Mouse (Mus musculus): Measurements from ENCODE around the gene Phf21a. TPM values are rescaled to one million over a fixed set of nuclear protein-coding genes. Genes with fewer than 3 reads are reported as not detected.

The Phf21a gene
- polyA plus RNA-seq, 1 experiment = 36.8 TPM

DNA sequence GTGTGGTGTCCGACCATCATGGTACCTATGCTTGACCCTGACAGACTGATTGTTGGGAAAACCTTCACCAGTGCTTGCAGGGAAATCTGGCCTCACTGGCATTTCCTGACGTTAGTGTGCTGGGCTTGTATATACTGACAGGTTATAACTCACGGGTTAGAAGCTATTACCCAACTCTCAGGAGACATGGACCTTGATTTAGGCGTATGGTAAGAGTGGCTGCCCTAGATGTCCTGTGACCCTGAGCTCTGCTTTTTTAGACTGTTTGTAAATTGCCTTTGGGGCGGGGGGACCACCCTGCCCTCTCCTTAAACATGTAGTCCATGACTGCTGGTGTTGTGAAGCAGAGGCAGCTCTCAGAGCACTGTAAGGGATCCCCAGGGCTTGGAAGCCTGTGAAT is 257.8 kb downstream of the Phf21a start:
- DNase-seq = no peak
- Histone ChIP-seq H3K27ac (ENCODE audit: insufficient read depth, low read depth, low read length) (no peak overlapping the region), H3K4me3 (ENCODE audit: insufficient read depth, low read depth, low read length) (no peak overlapping the region), H3K36me3 (ENCODE audit: control insufficient read depth, insufficient read depth, low read length) (no peaks in the 10 kb centered on the region; the same call in 1 of the 2 replicates), H3K4me1 (ENCODE audit: control insufficient read depth, insufficient read depth, low read length) (peaks cover 5% of the 10 kb centered on the region; the same call in 1 of the 2 replicates), H3K27me3 (replicated peaks; ENCODE audit: control insufficient read depth, insufficient read depth, low read length) (no peaks in the 10 kb centered on the region)
- 62% methylated on average over 5 of the region's 5 CpGs for WGBS
- TF ChIP-seq CTCF (conservative IDR thresholded peaks at IDR 0.05; ENCODE audit: insufficient read depth, insufficient read length, low read depth, low read length) = no peak
- no peak for TF ChIP-seq POLR2A (IDR thresholded peaks at IDR 0.05; ENCODE audit: low read depth, low read length)

DNA sequence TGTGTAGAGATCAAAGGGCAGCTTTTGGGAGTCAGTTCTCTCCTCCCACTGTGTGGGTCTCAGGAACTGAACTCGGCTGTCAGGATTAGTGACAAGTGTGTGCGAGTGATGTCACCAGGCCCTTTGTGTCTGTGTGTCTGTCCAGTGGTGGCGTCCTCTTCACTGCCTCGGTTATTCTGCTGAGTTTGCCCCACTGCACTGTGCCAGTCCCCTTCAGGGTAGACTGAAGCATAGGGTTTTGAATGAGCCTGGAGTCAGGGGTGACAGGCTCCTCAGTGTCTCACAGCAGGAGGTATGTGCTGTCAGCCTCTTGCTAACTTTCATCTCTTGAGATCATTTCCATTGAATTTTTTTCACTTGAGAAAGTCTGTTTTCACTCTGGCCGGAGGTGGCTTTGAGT is 260.5 kb downstream of the Phf21a start:
- Histone ChIP-seq H3K36me3 (ENCODE audit: control insufficient read depth, insufficient read depth, low read length) (no peaks in the 10 kb centered on the region), H3K27ac (ENCODE audit: insufficient read depth, low read depth, low read length) (no peak overlapping the region), H3K27me3 (replicated peaks; ENCODE audit: control insufficient read depth, insufficient read depth, low read length) (no peaks in the 10 kb centered on the region), H3K4me1 (ENCODE audit: control insufficient read depth, insufficient read depth, low read length) (peaks cover 5% of the 10 kb centered on the region; the same call in 1 of the 2 replicates), H3K4me3 (ENCODE audit: insufficient read depth, low read depth, low read length) (no peak overlapping the region)
- no peak for DNase-seq
- WGBS = 74% methylated on average over 5 of the region's 5 CpGs
- TF ChIP-seq POLR2A (IDR thresholded peaks at IDR 0.05; ENCODE audit: low read depth, low read length) (no peak), CTCF (conservative IDR thresholded peaks at IDR 0.05; ENCODE audit: insufficient read depth, insufficient read length, low read depth, low read length) (no peak)

- Histone ChIP-seq H3K4me3 (ENCODE audit: insufficient read depth, low read depth, low read length) (no peak overlapping the region), H3K27me3 (replicated peaks; ENCODE audit: control insufficient read depth, insufficient read depth, low read length) (no peaks in the 10 kb centered on the region), H3K27ac (ENCODE audit: insufficient read depth, low read depth, low read length) (peak overlapping the region; percentile 24; the same call in 1 of the 2 replicates), H3K4me1 (ENCODE audit: control insufficient read depth, insufficient read depth, low read length) (peaks cover 7% of the 10 kb centered on the region; the same call in 1 of the 2 replicates), H3K36me3 (ENCODE audit: control insufficient read depth, insufficient read depth, low read length) (no peaks in the 10 kb centered on the region)
- WGBS = 27% methylated on average over 6 of the region's 6 CpGs
- TF ChIP-seq CTCF (conservative IDR thresholded peaks at IDR 0.05; ENCODE audit: insufficient read depth, insufficient read length, low read depth, low read length) (no peak), POLR2A (IDR thresholded peaks at IDR 0.05; ENCODE audit: low read depth, low read length) (no peak)
- peak; percentile 72 for DNase-seq
Measured at GRCm38 (mm10) chr2:92354224-92354623, 261.3 kb downstream of the Phf21a start.

DNA sequence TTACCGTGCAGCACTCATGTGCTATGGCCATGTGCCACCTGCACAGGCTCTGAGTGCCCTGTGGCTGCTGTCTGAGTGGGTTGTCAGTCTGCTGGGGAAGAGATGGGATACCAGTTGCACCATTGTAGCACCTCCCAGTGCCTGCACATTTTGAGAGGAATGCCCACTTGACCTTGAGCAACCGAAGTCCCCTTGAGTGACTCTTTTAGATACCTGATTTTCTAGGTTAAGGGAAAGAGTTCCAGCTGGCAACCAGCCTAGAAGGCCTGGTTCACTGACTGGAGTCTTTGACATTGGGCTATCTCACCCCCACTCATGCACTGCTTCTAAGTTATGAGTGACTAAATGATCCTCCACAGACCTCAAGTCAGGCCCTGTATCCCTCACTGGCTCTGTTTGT is 266.4 kb downstream of the Phf21a start:
- peak; percentile 86 for DNase-seq
- WGBS = 39% methylated on average over 2 of the region's 2 CpGs

DNA sequence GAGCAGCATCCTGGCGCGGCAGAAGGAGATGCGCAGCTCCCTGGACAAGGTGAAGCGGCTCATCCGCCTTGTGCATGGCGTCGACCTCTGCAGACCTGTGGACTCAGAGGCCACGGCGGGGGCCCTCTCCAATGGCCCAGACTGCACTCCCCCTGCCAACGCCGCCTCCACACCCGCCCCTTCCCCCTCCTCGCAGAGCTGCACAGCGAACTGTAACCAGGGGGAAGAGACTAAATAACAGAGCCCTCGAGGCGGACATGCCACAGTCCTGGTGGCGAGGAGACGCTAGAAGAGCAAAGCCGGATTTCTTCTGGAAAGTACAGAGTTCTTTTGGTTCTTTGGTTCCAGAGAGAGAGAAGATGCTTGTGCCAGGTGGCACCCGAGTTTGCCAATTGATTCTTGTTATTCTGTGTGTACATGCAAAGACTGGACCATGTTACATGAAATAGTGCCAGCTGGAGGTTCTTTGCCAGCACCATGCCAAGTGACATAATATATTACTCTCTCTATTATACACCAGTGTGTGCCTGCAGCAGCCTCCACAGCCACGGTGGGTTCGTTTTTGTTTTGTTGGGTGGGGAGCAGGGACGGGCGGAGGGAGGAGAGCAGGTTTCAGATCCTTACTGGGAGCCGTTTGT is 267.4 kb downstream of the Phf21a start:
- Histone ChIP-seq H3K4me1 (ENCODE audit: control insufficient read depth, insufficient read depth, low read length) (peaks cover 7% of the 10 kb centered on the region; the same call in 1 of the 2 replicates), H3K27ac (ENCODE audit: insufficient read depth, low read depth, low read length) (no peak overlapping the region), H3K4me3 (ENCODE audit: insufficient read depth, low read depth, low read length) (no peak overlapping the region), H3K27me3 (replicated peaks; ENCODE audit: control insufficient read depth, insufficient read depth, low read length) (no peaks in the 10 kb centered on the region), H3K36me3 (ENCODE audit: control insufficient read depth, insufficient read depth, low read length) (no peaks in the 10 kb centered on the region)
- TF ChIP-seq CTCF (conservative IDR thresholded peaks at IDR 0.05; ENCODE audit: insufficient read depth, insufficient read length, low read depth, low read length) = no peak
- TF ChIP-seq POLR2A (IDR thresholded peaks at IDR 0.05; ENCODE audit: low read depth, low read length) = no peak
- no peak for DNase-seq
- 55% methylated on average over 25 of the region's 25 CpGs for WGBS

More for the DNA sequence above, 266.4 kb downstream of the Phf21a start:
- H3K27me3 ChIP-seq (replicated peaks; ENCODE audit: control insufficient read depth, insufficient read depth, low read length) = no peaks in the 10 kb centered on the region
- H3K36me3 ChIP-seq (ENCODE audit: control insufficient read depth, insufficient read depth, low read length) = no peaks in the 10 kb centered on the region
- TF ChIP-seq CTCF (conservative IDR thresholded peaks at IDR 0.05; ENCODE audit: insufficient read depth, insufficient read length, low read depth, low read length) (no peak), POLR2A (IDR thresholded peaks at IDR 0.05; ENCODE audit: low read depth, low read length) (no peak)
- no peak overlapping the region for H3K4me3 ChIP-seq (ENCODE audit: insufficient read depth, low read depth, low read length)
- H3K27ac ChIP-seq (ENCODE audit: insufficient read depth, low read depth, low read length) = 0 out of 2 replicates have a peak overlapping the region, but pooled peaks have one; percentile 19
- H3K4me1 ChIP-seq (ENCODE audit: control insufficient read depth, insufficient read depth, low read length) = peaks cover 9% of the 10 kb centered on the region; the same call in 1 of the 2 replicates

- Histone ChIP-seq H3K4me3 (ENCODE audit: insufficient read depth, low read depth, low read length) (no peak overlapping the region), H3K4me1 (ENCODE audit: control insufficient read depth, insufficient read depth, low read length) (peaks cover 7% of the 10 kb centered on the region; the same call in 1 of the 2 replicates), H3K27me3 (replicated peaks; ENCODE audit: control insufficient read depth, insufficient read depth, low read length) (no peaks in the 10 kb centered on the region), H3K27ac (ENCODE audit: insufficient read depth, low read depth, low read length) (no peak overlapping the region), H3K36me3 (ENCODE audit: control insufficient read depth, insufficient read depth, low read length) (no peaks in the 10 kb centered on the region)
- DNase-seq = no peak
- TF ChIP-seq POLR2A (IDR thresholded peaks at IDR 0.05; ENCODE audit: low read depth, low read length) (no peak), CTCF (conservative IDR thresholded peaks at IDR 0.05; ENCODE audit: insufficient read depth, insufficient read length, low read depth, low read length) (no peak)
- WGBS = 34% methylated on average over 12 of the region's 12 CpGs
Measured at GRCm38 (mm10) chr2:92360893-92361292, 268.0 kb downstream of the Phf21a start.

DNA sequence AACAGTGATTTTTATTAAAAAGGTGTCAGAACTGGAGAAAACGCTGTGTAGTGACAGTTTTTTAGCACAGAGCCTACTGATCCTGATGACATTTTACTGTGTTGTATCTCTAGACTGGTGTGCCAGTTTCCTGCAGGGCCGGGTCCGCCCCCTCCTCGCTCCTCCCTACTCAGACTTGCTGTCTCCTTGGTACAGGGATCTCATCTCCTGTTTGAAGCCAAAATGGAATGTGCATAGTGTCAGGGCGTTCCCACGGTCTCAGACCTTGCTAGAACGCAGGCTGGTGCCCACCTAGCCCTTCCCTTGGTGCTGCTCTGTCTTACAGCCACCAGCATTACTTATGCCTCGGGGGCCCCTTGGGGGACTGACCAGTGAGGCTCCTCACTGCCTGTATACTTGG is 268.9 kb downstream of the Phf21a start:
- Histone ChIP-seq H3K27ac (ENCODE audit: insufficient read depth, low read depth, low read length) (no peak overlapping the region), H3K36me3 (ENCODE audit: control insufficient read depth, insufficient read depth, low read length) (no peaks in the 10 kb centered on the region), H3K27me3 (replicated peaks; ENCODE audit: control insufficient read depth, insufficient read depth, low read length) (no peaks in the 10 kb centered on the region), H3K4me3 (ENCODE audit: insufficient read depth, low read depth, low read length) (no peak overlapping the region), H3K4me1 (ENCODE audit: control insufficient read depth, insufficient read depth, low read length) (peaks cover 7% of the 10 kb centered on the region; the same call in 1 of the 2 replicates)
- no peak for DNase-seq
- 75% methylated on average over 8 of the region's 8 CpGs for WGBS
- no peak for TF ChIP-seq CTCF (conservative IDR thresholded peaks at IDR 0.05; ENCODE audit: insufficient read depth, insufficient read length, low read depth, low read length)
- no peak for TF ChIP-seq POLR2A (IDR thresholded peaks at IDR 0.05; ENCODE audit: low read depth, low read length)

All from kidney, adult 2 months (tissue).